Comparison of ENCODE assay signal across 22 mouse cellular contexts in the genomic region with DNA sequence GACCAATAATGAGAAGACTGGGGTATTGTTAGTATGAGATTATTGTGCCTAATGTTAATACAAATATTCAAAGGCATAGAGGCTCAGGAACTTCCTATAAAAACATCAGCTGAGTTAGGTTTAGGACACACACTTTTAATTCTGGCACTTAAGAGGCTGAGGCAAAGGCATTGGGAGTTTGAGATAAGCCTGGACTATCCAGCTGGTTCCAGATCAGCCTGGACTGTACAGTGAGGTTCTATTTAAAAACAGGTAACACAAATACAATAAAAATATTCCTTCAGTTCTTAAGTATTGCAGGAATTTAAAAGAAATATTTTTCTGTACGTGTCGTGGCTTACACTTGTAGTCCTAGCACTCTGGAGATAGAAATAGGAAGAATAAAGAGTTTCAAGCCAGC. TPM values are rescaled to one million over a fixed set of nuclear protein-coding genes. Genes with fewer than 3 reads are reported as not detected.
DNase-seq lines count a peak whose midpoint lies in the region; ATAC-seq and TF ChIP-seq lines count a peak whose summit lies in the region.
"Had no signal": no experiment of that assay in that cellular context is flagged by ENCODE, and none has a peak within 500 bp of the region (broad histone marks: within the 10 kb centered on the region; RNA-seq: fewer than 3 reads in every experiment).

No protein-coding gene starts in this region.

- peak; percentile 70 for DNase-seq in heart, adult 11 months
- DNase-seq in heart, postnatal 36 days: no peak
- no peak for DNase-seq in heart, postnatal 25 days (ENCODE audit: low spot score)
- no peak for DNase-seq in liver
- DNase-seq in hindbrain, postnatal 0 days (ENCODE audit: low spot score): no peak
- DNase-seq: adrenal gland, postnatal 14 days; B cell, adult 2 months; cerebellum, adult 11-12 months; cerebellum, adult 9-10 months; cerebellum, postnatal 25 days; gastrocnemius, postnatal 10 days; kidney, adult 2 months had no signal

- H3K27me3 ChIP-seq in heart, embryonic 15.5 days: no peaks in the 10 kb centered on the region
- no peaks in the 10 kb centered on the region for H3K27me3 ChIP-seq in liver, embryonic 12.5 days (replicated peaks)
- no peaks in the 10 kb centered on the region for H3K27me3 ChIP-seq in hindbrain, postnatal 0 days (ENCODE audit: insufficient read depth, low read length)
- H3K27me3 ChIP-seq: embryonic facial prominence, embryonic 12.5 days; forebrain, embryonic 12.5 days had no signal

- no peak overlapping the region for H3K4me3 ChIP-seq in heart, embryonic 15.5 days
- no peak overlapping the region for H3K4me3 ChIP-seq in liver, embryonic 12.5 days
- no peak overlapping the region for H3K4me3 ChIP-seq in hindbrain, postnatal 0 days (ENCODE audit: low read length)
- H3K4me3 ChIP-seq: embryonic facial prominence, embryonic 12.5 days; forebrain, embryonic 12.5 days; hindbrain, embryonic 10.5 days had no signal

- H3K36me3 ChIP-seq in heart, embryonic 15.5 days: 0 out of 2 replicates have a peak, but pooled peaks cover 4% of the 10 kb centered on the region
- H3K36me3 ChIP-seq in liver, embryonic 12.5 days: peaks cover 8% of the 10 kb centered on the region; the same call in 1 of the 2 replicates
- H3K36me3 ChIP-seq in hindbrain, postnatal 0 days (ENCODE audit: insufficient read depth, low read length): no peaks in the 10 kb centered on the region

- peak overlapping the region; percentile 42; the same call in 1 of the 2 replicates for H3K27ac ChIP-seq in heart, embryonic 15.5 days
- 0 out of 2 replicates have a peak overlapping the region, but pooled peaks have one; percentile 22 for H3K27ac ChIP-seq in liver, embryonic 12.5 days
- H3K27ac ChIP-seq in hindbrain, postnatal 0 days: no peak overlapping the region
- H3K27ac ChIP-seq: embryonic facial prominence, embryonic 12.5 days; forebrain, embryonic 12.5 days; hindbrain, embryonic 10.5 days; hindbrain, embryonic 14.5 days had no signal

- intact Hi-C loops in heart, postnatal 36 days (cut with DNase I): no loop called here
- intact Hi-C loops in heart, postnatal 25 days (cut with DNase I): no loop called here

- TF ChIP-seq CTCF in hindbrain, postnatal 0 days (IDR thresholded peaks at IDR 0.05; ENCODE audit: low read depth): no peak

- H3K9me3 ChIP-seq in heart, embryonic 15.5 days (replicated peaks): no peaks in the 10 kb centered on the region
- H3K9me3 ChIP-seq in liver, embryonic 12.5 days (replicated peaks): no peaks in the 10 kb centered on the region
- H3K9me3 ChIP-seq in hindbrain, postnatal 0 days (ENCODE audit: low read length): no peaks in the 10 kb centered on the region
- H3K9me3 ChIP-seq: embryonic facial prominence, embryonic 12.5 days; forebrain, embryonic 12.5 days; G1E; hindbrain, embryonic 10.5 days had no signal

- no peak overlapping the region for H3K4me2 ChIP-seq in heart, embryonic 15.5 days
- H3K4me2 ChIP-seq in liver, embryonic 12.5 days: no peak overlapping the region
- H3K4me2 ChIP-seq in hindbrain, postnatal 0 days (ENCODE audit: low read depth, low read length): no peak overlapping the region
- H3K4me2 ChIP-seq: embryonic facial prominence, embryonic 12.5 days; forebrain, embryonic 12.5 days; hindbrain, embryonic 14.5 days had no signal

- peaks cover 5% of the 10 kb centered on the region; the same call in 1 of the 2 replicates for H3K4me1 ChIP-seq in heart, embryonic 15.5 days (replicated peaks)
- H3K4me1 ChIP-seq in liver, embryonic 12.5 days: peaks cover 23% of the 10 kb centered on the region
- no peaks in the 10 kb centered on the region for H3K4me1 ChIP-seq in hindbrain, postnatal 0 days (ENCODE audit: insufficient read depth, low read length)
- H3K4me1 ChIP-seq: embryonic facial prominence, embryonic 12.5 days; forebrain, embryonic 12.5 days; hindbrain, embryonic 10.5 days had no signal

- ATAC-seq in heart, embryonic 15.5 days (replicated peaks; ENCODE audit: insufficient number of reproducible peaks, insufficient read depth, low FRiP score, low read depth): no peak
- peak; percentile 77 for ATAC-seq in liver, embryonic 12.5 days
- ATAC-seq in hindbrain, postnatal 0 days: no peak
- ATAC-seq: CD4-positive, CD25-positive, alpha-beta regulatory T cell, adult 4 months; forebrain, embryonic 16.5 days; intestine, embryonic 16.5 days had no signal

- 46% methylated on average over 2 of the region's 2 CpGs for WGBS in heart, embryonic 15.5 days
- WGBS in liver, embryonic 12.5 days (ENCODE audit: insufficient replicate concordance): 83% methylated on average over 2 of the region's 2 CpGs
- 95% methylated on average over 2 of the region's 2 CpGs for WGBS in hindbrain, postnatal 0 days

- no peak overlapping the region for H3K9ac ChIP-seq in heart, embryonic 15.5 days
- no peak overlapping the region for H3K9ac ChIP-seq in liver, embryonic 12.5 days
- H3K9ac ChIP-seq in hindbrain, postnatal 0 days (replicated peaks; ENCODE audit: low read length): no peak overlapping the region
- H3K9ac ChIP-seq: embryonic facial prominence, embryonic 12.5 days; forebrain, embryonic 12.5 days; hindbrain, embryonic 14.5 days had no signal

RNA-seq across cellular contexts. Expression of a gene that starts 43.1 kb away (rescaled TPM):
- total RNA-seq in heart, postnatal 36 days (2021): under 1 TPM in 1 of 2 experiments, not detected in 1; 0.22 TPM
- 1.4 and 1.6 TPM in 2 replicates for polyA plus RNA-seq in heart, embryonic 15.5 days (2015; fragmentation: Nextera tagmentation; extraction: Ambion mirVana)
- under 1 TPM; 0.22 to 0.34 TPM for total RNA-seq in heart, postnatal 25 days (2021)
- polyA plus RNA-seq in liver, embryonic 12.5 days (2016; fragmentation: Nextera tagmentation; extraction: Ambion mirVana): 0.24 and 0.32 TPM in 2 replicates
- 28.5 and 50.7 TPM in 2 replicates for total RNA-seq in hindbrain, postnatal 0 days (2014; rRNA removed)
- 23.8 and 25.2 TPM in 2 replicates for polyA plus RNA-seq in hindbrain, postnatal 0 days (2015; fragmentation: Nextera tagmentation; extraction: Ambion mirVana)
- total RNA-seq: G1E had no signal
- polyA plus RNA-seq: G1E had no signal

RNA-seq across cellular contexts. Expression of a gene that starts 54.6 kb away (rescaled TPM):
- total RNA-seq in heart, postnatal 36 days (2021): 10 to 100 TPM; 52.6 to 57.2 TPM
- 32.7 and 37.5 TPM in 2 replicates for polyA plus RNA-seq in heart, embryonic 15.5 days (2015; fragmentation: Nextera tagmentation; extraction: Ambion mirVana)
- 10 to 100 TPM; 48.8 to 55.6 TPM for total RNA-seq in heart, postnatal 25 days (2021)
- polyA plus RNA-seq in liver, embryonic 12.5 days (2016; fragmentation: Nextera tagmentation; extraction: Ambion mirVana): 17.2 and 17.7 TPM in 2 replicates
- total RNA-seq in hindbrain, postnatal 0 days (2014; rRNA removed): 18.3 and 33.9 TPM in 2 replicates
- polyA plus RNA-seq in hindbrain, postnatal 0 days (2015; fragmentation: Nextera tagmentation; extraction: Ambion mirVana): 68.1 and 70.2 TPM in 2 replicates

RNA-seq across cellular contexts. Expression of a gene that starts 55.4 kb away (rescaled TPM):
- 100 to 1,000 TPM; 101 to 107 TPM for total RNA-seq in heart, postnatal 36 days (2021)
- polyA plus RNA-seq in heart, embryonic 15.5 days (2015; fragmentation: Nextera tagmentation; extraction: Ambion mirVana): 34.9 and 38.4 TPM in 2 replicates
- 100 to 1,000 TPM; 104 to 105 TPM for total RNA-seq in heart, postnatal 25 days (2021)
- 27.3 and 28.3 TPM in 2 replicates for polyA plus RNA-seq in liver, embryonic 12.5 days (2016; fragmentation: Nextera tagmentation; extraction: Ambion mirVana)
- 44.1 and 44.3 TPM in 2 replicates for total RNA-seq in hindbrain, postnatal 0 days (2014; rRNA removed)
- polyA plus RNA-seq in hindbrain, postnatal 0 days (2015; fragmentation: Nextera tagmentation; extraction: Ambion mirVana): 30.2 and 30.8 TPM in 2 replicates

Comparison
In these comparisons a context has a peak if more than half of its experiments do, and no peak if none do; other contexts are left out.
1. RNA of a gene that starts 43.1 kb away (total RNA-seq): 28.5 to 50.7 TPM in hindbrain, postnatal 0 days; 0.22 to 0.34 TPM in heart, postnatal 25 days and 0.22 TPM in heart, postnatal 36 days; every median in the first group is over 10 times any median in the second.